Mouse (Mus musculus) hindbrain, embryonic 15.5 days (tissue): Measurements from ENCODE around the gene Zfy2. TPM values are rescaled to one million over a fixed set of nuclear protein-coding genes. Genes with fewer than 3 reads are reported as not detected.

ENCODE experiments used
- ATAC-seq: fragments of 200-750 bp; cut with Nextera tagmentation; 2 replicates; pipeline ENCODE4 v1.8.0; 2017; ENCODE audit warnings: low read depth, moderate number of reproducible peaks, moderate TSS enrichment; ENCODE audit not compliant: low FRiP score
- H3K27ac ChIP-seq: fragments of 300-500 bp; sonication (generic); replicated peaks from 2 replicates; pipeline ENCODE4 v1.5.1; 2015; ENCODE audit warnings: mild to moderate bottlenecking, inconsistent platforms
- H3K27me3 ChIP-seq: fragments of 300-500 bp; sonication (generic); 2 replicates; pipeline ENCODE4 v1.6.1; 2015; ENCODE audit warnings: control low read depth, inconsistent platforms
- H3K36me3 ChIP-seq: fragments of 300-500 bp; sonication (generic); 2 replicates; pipeline ENCODE4 v1.6.1; 2015; ENCODE audit warnings: control low read depth, inconsistent platforms
- H3K4me1 ChIP-seq: fragments of 300-500 bp; sonication (generic); replicated peaks from 2 replicates; pipeline ENCODE4 v1.6.1; 2015; ENCODE audit warnings: control low read depth, inconsistent platforms
- H3K4me2 ChIP-seq: fragments of 300-500 bp; sonication (generic); 2 replicates; pipeline ENCODE4 v1.6.1; 2015; ENCODE audit warnings: moderate library complexity, mild to moderate bottlenecking, inconsistent platforms
- H3K4me3 ChIP-seq: fragments of 300-500 bp; sonication (generic); 2 replicates; pipeline ENCODE4 v1.5.1; 2015; ENCODE audit warnings: mild to moderate bottlenecking, inconsistent platforms
- H3K9ac ChIP-seq: fragments of 300-500 bp; sonication (generic); 2 replicates; pipeline ENCODE4 v1.6.1; 2015; ENCODE audit warnings: inconsistent platforms
- H3K9me3 ChIP-seq: fragments of 300-500 bp; sonication (generic); 2 replicates; pipeline ENCODE4 v1.6.1; 2016; ENCODE audit warnings: control low read depth, inconsistent platforms
- whole genome bisulfite sequencing: fragments of 180-500 bp; shearing (Covaris S2); methylation state at CpG from one replicate; pipeline ENCODE4 v1.1.7; 2015; 5-methylcytosine and 5-hydroxymethylcytosine counted together
- polyA plus RNA-seq: library from polyadenylated mRNA; unstranded; fragments of >200 nt; fragmentation: Nextera tagmentation; extraction: Ambion mirVana; gene quantifications from 2 replicates; pipeline ENCODE4 v1.2.1, GENCODE M21; 2015

The Zfy2 gene
- not detected in 2 replicates for polyA plus RNA-seq

DNA sequence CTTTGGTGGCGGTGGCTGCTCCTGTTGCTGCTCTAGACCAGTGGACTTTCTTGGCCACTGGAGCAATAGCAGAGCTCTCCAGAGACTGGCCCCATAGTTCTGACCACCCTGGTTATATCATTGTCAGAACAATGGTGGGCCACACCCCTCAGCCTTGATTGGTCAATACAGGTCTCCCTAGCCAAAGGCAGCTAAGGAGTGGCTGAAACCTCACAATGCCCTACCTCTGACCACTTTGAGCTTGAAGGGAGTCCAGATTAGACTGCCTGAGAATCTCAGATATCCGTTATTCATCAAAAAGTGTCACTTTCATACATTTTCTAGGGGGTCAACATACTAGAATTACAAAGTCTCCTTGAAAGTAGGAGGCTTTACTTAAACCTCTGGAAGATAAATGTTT lies at the start of gene Zfy2:
TSS of gene Zfy2 (minus strand) at position 101 of the 400 bp plus-strand sequence.
- H3K27me3 ChIP-seq: no peaks in the 10 kb centered on the region
- H3K36me3 ChIP-seq: no peaks in the 10 kb centered on the region
- ATAC-seq: no peak
- no peak within 1 kb of the TSS for H3K4me2 ChIP-seq
- no peaks in the 10 kb centered on the region for H3K4me1 ChIP-seq
- H3K4me3 ChIP-seq: no peak within 1 kb of the TSS
- no peak within 1 kb of the TSS for H3K27ac ChIP-seq
- WGBS: 89% methylated on average over 2 of the region's 2 CpGs
- no peak within 1 kb of the TSS for H3K9ac ChIP-seq
- no peaks in the 10 kb centered on the region for H3K9me3 ChIP-seq
